Mouse (Mus musculus) layer of hippocampus, adult 8-10 months (tissue): ENCODE measurements around the gene Eid2. TPM values are rescaled to one million over a fixed set of nuclear protein-coding genes. Genes with fewer than 3 reads are reported as not detected.

Experiments used
- DNase-seq, 2 experiments: peaks; one replicate each; pipeline ENCODE4 v3.0.0; 2022; ENCODE audit warnings: low spot score in 2 of 2
- total RNA-seq, 4 experiments: library from RNA; stranded (reverse); gene quantifications; 2 replicates each; pipeline ENCODE4 v1.2.4; 2022

The Eid2 gene
- total RNA-seq, 4 experiments from 2014 or later, result 48.7 to 58.6 (median 56.9) TPM

DNA sequence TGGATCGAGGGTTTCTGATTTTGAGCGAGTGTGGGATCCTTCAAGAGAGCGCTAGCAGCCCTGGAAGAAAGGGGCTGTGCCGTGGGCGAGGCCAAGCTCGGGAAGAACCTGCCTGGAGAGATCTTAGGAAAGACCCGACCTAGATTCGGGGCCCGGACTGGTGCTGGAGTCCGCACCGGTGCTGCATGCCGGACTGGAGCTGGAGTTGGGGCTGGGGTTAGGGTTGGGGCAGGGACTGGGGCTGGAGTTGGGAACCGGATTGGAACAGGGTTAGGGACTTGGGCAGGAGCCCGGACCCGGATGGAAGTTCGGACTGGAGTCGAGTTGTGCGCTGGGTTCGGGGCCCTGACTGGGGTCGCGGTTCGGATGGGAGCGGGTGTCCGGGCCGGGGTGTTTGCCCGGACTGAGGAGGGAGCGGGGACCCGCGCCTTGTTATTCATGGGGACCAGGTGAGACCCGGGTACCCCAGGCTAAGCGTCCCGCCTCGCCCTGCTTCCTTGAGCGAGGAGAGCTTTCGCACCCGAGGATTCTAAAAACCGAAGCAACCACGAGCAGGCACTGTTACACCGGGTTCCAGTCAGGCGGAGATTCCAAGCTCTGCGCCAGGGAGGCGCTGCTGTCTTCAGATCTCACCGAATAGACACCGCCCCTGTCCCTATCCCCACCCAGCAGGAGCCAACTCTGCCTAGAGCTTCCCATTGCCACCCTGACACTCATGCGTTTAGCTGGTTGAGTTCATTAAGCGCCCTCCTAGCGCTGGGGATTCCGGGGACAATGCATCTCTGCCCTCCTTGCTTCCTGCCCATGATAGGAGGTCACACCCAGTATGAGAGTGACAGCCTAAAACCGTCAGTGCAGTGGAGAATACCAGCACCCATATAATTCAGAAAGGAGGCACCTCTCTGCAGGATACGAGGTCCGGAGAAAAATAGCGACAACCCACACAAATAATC lies 23.2 kb downstream of the Eid2 start, which contains the start of gene Selenov:
Selenov (minus strand) TSS at position 549 of the 953 bp plus-strand sequence.
- DNase-seq, result peak in 1 of 2 experiments; percentile 28

DNA sequence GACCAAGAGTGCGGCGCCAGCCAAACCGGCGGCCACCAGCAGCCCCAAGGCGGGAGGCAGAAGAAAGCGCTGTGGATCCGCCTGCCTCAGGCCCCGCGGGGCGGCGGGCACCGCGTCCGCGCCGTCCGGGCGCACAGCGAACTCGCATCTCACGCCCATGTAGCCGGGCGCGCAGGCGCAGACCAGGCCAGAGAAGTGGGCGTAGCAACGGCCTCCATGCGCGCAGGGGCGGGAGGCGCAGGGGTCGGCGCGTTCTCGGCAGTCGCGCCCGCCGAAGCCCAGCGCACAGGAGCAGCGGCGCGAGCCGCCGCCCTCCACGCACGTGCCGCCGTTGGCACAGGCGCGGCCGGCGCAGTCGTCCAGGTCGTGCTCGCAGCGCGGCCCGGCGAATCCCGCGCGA lies 26.8 kb downstream of the Eid2 start:
- DNase-seq, result peak in 1 of 2 experiments; percentile 55

DNA sequence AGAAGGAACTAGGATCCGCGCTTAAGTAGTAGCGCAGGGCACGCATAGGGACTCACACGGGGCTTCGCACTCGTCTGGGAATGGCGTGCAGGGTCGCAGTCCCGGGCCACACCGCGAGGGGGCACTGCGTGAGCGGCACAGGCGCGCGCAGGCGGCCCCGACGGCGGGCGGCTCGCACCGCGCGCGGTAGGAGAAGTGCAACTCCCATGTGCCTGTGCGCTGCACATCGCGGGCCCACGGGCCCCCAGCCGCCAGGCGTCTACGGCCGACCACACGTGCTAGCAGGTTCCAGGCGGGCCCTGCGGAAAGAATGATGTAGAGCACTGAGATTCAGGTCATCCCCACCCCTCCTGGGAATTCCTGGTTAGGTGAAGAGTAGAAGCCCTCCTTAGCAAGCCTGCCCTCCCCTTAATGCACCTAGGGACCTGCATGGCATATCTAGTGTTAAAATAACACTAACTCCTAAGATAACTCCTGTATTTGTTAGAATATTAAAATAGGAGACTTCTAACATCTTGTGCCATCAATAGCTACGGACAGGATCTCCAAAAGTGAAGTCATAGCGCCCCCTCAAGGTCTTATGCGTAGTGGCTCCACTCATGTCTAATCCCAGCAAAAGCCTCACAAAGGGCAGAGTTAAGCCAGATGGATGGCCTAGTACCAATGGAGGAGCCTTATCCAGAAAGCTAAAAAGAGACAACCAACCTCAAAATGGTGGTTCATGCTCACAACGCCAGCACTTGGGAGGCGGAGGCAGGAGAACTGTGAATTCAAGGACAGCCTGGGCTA lies 31.4 kb downstream of the Eid2 start:
- DNase-seq, result peak in 1 of 2 experiments; percentile 39

GRCm38 (mm10) chr7:28301616-28302433 lies 34.1 kb downstream of the Eid2 start, which contains the start of gene Dll3:
Gene Dll3 (minus strand): TSS chr7:28302238.
- DNase-seq, result peak in 1 of 2 experiments; percentile 21

GRCm38 (mm10) chr7:28305641-28306040 lies 38.0 kb downstream of the Eid2 start:
- DNase-seq, result no peak

- no peak for DNase-seq
These were observed 38.5 kb downstream of the Eid2 start for GRCm38 (mm10) chr7:28306216-28306615.

- no peak for DNase-seq
These were observed 42.1 kb downstream of the Eid2 start for GRCm38 (mm10) chr7:28309737-28310136.

DNA sequence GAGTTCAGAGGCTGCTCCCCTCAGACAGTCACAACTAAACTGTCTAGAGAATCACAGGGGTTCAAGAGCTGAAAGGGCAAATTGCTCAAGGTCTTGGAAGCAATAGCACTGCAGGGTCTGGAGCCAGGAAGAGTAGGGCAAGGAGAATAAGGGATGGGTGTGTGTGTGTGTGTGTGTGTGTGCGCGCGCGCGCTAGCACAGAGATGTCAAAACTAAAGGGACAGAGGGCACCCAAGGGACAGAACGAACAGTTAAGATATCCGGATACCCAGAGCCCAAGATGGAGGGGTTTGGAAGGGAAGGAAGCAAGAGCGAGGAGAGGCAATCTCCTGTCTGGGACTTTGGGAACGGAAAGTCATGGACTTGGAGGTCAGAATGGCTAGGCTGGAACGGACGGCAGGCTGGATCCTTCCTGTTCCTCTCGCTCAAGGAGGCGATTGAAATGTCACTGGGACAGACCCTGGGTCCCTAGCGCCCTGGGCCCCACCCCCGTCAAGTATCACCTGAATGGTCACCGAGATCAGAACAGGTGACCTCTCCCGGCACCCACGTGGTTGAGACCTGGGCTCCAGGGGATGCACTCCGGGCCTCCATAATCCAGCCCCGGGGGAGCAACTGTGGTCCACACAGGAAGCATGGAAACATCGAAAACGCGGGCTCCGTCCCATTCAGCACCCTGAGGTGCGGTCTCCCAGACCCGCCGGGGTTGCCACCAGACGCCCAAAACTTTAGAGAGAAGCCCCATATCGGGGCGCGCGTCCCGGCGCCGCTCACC lies 43.7 kb downstream of the Eid2 start:
- peak in 1 of 2 experiments; percentile 23 for DNase-seq

GRCm38 (mm10) chr7:28311926-28312543 lies 44.4 kb downstream of the Eid2 start, which contains the start of gene Timm50:
Gene Timm50 (minus strand): TSS chr7:28312072.
- peak; percentile 97 to 98 for DNase-seq

GRCm38 (mm10) chr7:28318036-28318435 lies 50.4 kb downstream of the Eid2 start:
- DNase-seq, result no peak

DNA sequence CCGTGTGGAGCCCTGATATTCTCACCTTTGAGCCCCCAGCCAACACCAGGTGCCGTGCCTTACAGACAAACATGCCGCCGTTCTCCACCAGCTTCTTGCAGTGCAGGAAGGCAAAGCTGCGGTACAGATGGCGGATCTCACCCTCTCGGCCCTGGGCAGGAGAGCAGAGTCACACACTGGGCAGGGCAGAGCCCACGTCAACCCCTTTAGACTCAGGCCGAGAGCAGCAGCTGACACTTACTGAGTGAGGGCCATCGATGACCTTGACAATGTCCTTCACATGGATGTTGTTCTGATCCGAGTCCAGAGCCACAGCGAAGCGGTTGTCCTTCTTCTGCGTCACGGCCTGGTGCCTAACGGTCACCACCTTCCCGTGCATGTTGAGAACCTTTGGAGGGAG lies 51.0 kb downstream of the Eid2 start:
- no peak for DNase-seq

Other genes starting within 250 kb of the Eid2 start
- 100 to 1,000 TPM; 130 to 135 (median 134) TPM for gene Psmc4, start 217.8 kb upstream of the Eid2 start, total RNA-seq
- gene Fcgbp, start 196.6 kb upstream of the Eid2 start, total RNA-seq, result 1 to 10 TPM; 1.3 to 1.8 (median 1.7) TPM
- not detected for gene 9530053A07Rik, start 138.4 kb upstream of the Eid2 start, total RNA-seq
- 10 to 100 TPM; 44.6 to 56.7 (median 54.5) TPM for gene Fbl, start 98.2 kb upstream of the Eid2 start, total RNA-seq
- 10 to 100 TPM; 39.6 to 52.5 (median 46.4) TPM for gene Dyrk1b, start 88.4 kb upstream of the Eid2 start, total RNA-seq
- 10 to 100 TPM; 29.9 to 39.5 (median 31.7) TPM for gene Eid2b, start 9.9 kb downstream of the Eid2 start, total RNA-seq
- under 1 TPM in 2 of 4 experiments, not detected in 2; 0.70 to 0.98 TPM for gene Selenov, start 23.3 kb downstream of the Eid2 start, total RNA-seq
- gene Dll3, start 34.4 kb downstream of the Eid2 start, total RNA-seq, result 1 to 10 TPM; 1.1 to 2.2 (median 1.7) TPM
- gene Timm50, start 44.2 kb downstream of the Eid2 start, total RNA-seq, result 10 to 100 TPM; 41.2 to 54.2 (median 46.0) TPM
- 100 to 1,000 TPM; 119 to 125 (median 122) TPM for gene Supt5, start 70.9 kb downstream of the Eid2 start, total RNA-seq
- 100 to 1,000 TPM; 531 to 646 (median 582) TPM for gene Rps16, start 82.8 kb downstream of the Eid2 start, total RNA-seq
- gene Plekhg2, start 104.7 kb downstream of the Eid2 start, total RNA-seq, result 1 to 10 TPM; 5.8 to 7.8 (median 6.5) TPM
- 1 to 10 TPM; 1.8 to 7.9 (median 5.0) TPM for gene Zfp36, start 112.4 kb downstream of the Eid2 start, total RNA-seq
- gene Med29, start 124.8 kb downstream of the Eid2 start, total RNA-seq, result 10 to 100 TPM; 16.0 to 20.2 (median 17.1) TPM
- 10 to 100 TPM; 72.9 to 77.5 (median 75.4) TPM for gene Paf1, start 125.1 kb downstream of the Eid2 start, total RNA-seq
- gene Gmfg, start 169.6 kb downstream of the Eid2 start, total RNA-seq, result 1 to 10 TPM; 1.6 to 5.2 (median 3.2) TPM
- 10 to 100 TPM; 68.2 to 77.3 (median 71.5) TPM for gene Lrfn1, start 184.1 kb downstream of the Eid2 start, total RNA-seq
- not detected for gene Ifnl2, start 242.6 kb downstream of the Eid2 start, total RNA-seq